Mouse (Mus musculus) E14TG2a.4 (cell line): ENCODE results near the gene Prickle2.

Experiments
- CTCF ChIP-seq: conservative IDR thresholded peaks from 2 replicates; pipeline ENCODE4 v1.5.1; 2014; ENCODE audit warnings: low read length
- NANOG ChIP-seq: IDR thresholded peaks from 2 replicates; pipeline ENCODE4 v1.6.1; 2014; ENCODE audit warnings: borderline replicate concordance, low read length, mixed read lengths

DNA sequence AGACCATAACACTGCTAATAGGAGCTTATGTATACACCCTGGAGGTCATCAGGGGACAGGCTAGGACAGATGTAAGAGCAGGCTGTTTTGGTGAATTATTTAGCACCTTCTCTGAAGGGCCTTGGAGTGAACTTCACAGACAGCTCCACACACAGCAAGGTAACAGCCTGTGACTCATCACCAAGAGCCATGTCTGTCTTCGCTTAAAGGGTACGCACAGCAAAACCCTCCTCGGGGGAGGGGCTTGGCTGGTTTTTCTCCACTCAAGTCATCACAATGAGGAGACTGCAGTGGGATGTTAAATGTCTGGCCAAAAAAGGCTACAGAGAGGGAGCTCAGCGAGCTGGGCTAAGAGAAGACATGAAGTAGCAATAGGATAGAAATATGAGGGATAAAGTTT is 206.5 kb downstream of the Prickle2 start:
- no peak for TF ChIP-seq CTCF
- TF ChIP-seq NANOG: no peak
